7 mouse cellular contexts compared by ENCODE assay signal in genomic region chr7:100911246-100911770, GRCm38 (mm10). TPM values are rescaled to one million over a fixed set of nuclear protein-coding genes. Genes with fewer than 3 reads are reported as not detected.
DNase-seq lines count a peak whose midpoint lies in the region; ATAC-seq lines count a peak whose summit lies in the region.

No protein-coding gene starts in this region.

- peaks cover 14% of the 10 kb centered on the region for H3K4me1 ChIP-seq in hindbrain, embryonic 15.5 days (replicated peaks)
- H3K4me1 ChIP-seq in liver, embryonic 13.5 days (replicated peaks): peaks cover 37% of the 10 kb centered on the region

- no peak overlapping the region for H3K4me2 ChIP-seq in hindbrain, embryonic 15.5 days
- H3K4me2 ChIP-seq in liver, embryonic 13.5 days: no peak overlapping the region

- no peaks in the 10 kb centered on the region for H3K27me3 ChIP-seq in hindbrain, embryonic 15.5 days
- no peaks in the 10 kb centered on the region for H3K27me3 ChIP-seq in liver, embryonic 13.5 days

- WGBS in hindbrain, embryonic 15.5 days: 4% methylated on average over 2 of the region's 2 CpGs
- whole genome bisulfite sequencing in liver, embryonic 13.5 days (ENCODE audit: insufficient replicate concordance): 44% methylated on average over 2 of the region's 2 CpGs

- peak; percentile 50 for DNase-seq in adipocyte (ENCODE audit: low spot score)
- peak; percentile 86 for DNase-seq in embryo, embryonic 10 days (ENCODE audit: low spot score)
- DNase-seq in liver, embryonic 13.5 days: no peak
- no peak for DNase-seq in T-cell, adult 2 months (ENCODE audit: low spot score)
- no peak for DNase-seq in left cerebral cortex, adult 9 months (ENCODE audit: low spot score in 2 of 2)
- no peak for DNase-seq in spleen, postnatal 4 days (ENCODE audit: low spot score in 2 of 2)

- peak overlapping the region; percentile 1; the same call in 1 of the 2 replicates for H3K27ac ChIP-seq in hindbrain, embryonic 15.5 days (replicated peaks)
- peak overlapping the region; percentile 37; the same call in 1 of the 2 replicates for H3K27ac ChIP-seq in liver, embryonic 13.5 days

- no peaks in the 10 kb centered on the region for H3K36me3 ChIP-seq in hindbrain, embryonic 15.5 days
- no peaks in the 10 kb centered on the region for H3K36me3 ChIP-seq in liver, embryonic 13.5 days

- no peaks in the 10 kb centered on the region for H3K9me3 ChIP-seq in hindbrain, embryonic 15.5 days
- no peaks in the 10 kb centered on the region for H3K9me3 ChIP-seq in liver, embryonic 13.5 days (replicated peaks)

- no peak overlapping the region for H3K4me3 ChIP-seq in hindbrain, embryonic 15.5 days
- H3K4me3 ChIP-seq in liver, embryonic 13.5 days (replicated peaks): no peak overlapping the region

- no peak for ATAC-seq in hindbrain, embryonic 15.5 days (ENCODE audit: low FRiP score, low read depth)
- ATAC-seq in liver, embryonic 13.5 days (ENCODE audit: low read depth): peak; percentile 53

- no peak overlapping the region for H3K9ac ChIP-seq in hindbrain, embryonic 15.5 days
- H3K9ac ChIP-seq in liver, embryonic 13.5 days: no peak overlapping the region

RNA-seq across cellular contexts. Expression of gene Arhgef17, which starts 20.6 kb away (rescaled TPM):
- polyA plus RNA-seq in hindbrain, embryonic 15.5 days (2015; fragmentation: Nextera tagmentation; extraction: Ambion mirVana): 12.9 and 14.6 TPM in 2 replicates
- polyA plus RNA-seq in liver, embryonic 13.5 days (2015; fragmentation: Nextera tagmentation; extraction: Ambion mirVana): 0.53 and 0.83 TPM in 2 replicates

RNA-seq across cellular contexts. Expression of gene Relt, which starts 48.1 kb away (rescaled TPM):
- polyA plus RNA-seq in hindbrain, embryonic 15.5 days (2015; fragmentation: Nextera tagmentation; extraction: Ambion mirVana): 5.6 TPM in 2 replicates
- polyA plus RNA-seq in liver, embryonic 13.5 days (2015; fragmentation: Nextera tagmentation; extraction: Ambion mirVana): 15.3 and 16.7 TPM in 2 replicates

Comparison
In these comparisons a context has a peak if more than half of its experiments do, and no peak if none do; other contexts are left out.
1. DNase-seq: peak in adipocyte (single experiment) and embryo, embryonic 10 days (single experiment); none in liver, embryonic 13.5 days (single experiment), T-cell, adult 2 months (single experiment), left cerebral cortex, adult 9 months (0 of 2) and spleen, postnatal 4 days (0 of 2).